Mouse (Mus musculus): ENCODE measurements around the gene Cnr2.

GRCm38 (mm10) chr4:135946659-135947301, 51.6 kb downstream of the Cnr2 start:
- TF ChIP-seq CTCF (IDR thresholded peaks at IDR 0.05; ENCODE audit: borderline replicate concordance, insufficient read depth, low read length), result no peak
- TF ChIP-seq POLR2A (IDR thresholded peaks at IDR 0.05; ENCODE audit: low read depth, low read length), result 0 out of 2 replicates have a peak, but pooled peaks have one; percentile 36
